Mouse (Mus musculus) heart, embryonic 10.5 days (tissue): ENCODE results near the gene Gdf1. TPM values are rescaled to one million over a fixed set of nuclear protein-coding genes. Genes with fewer than 3 reads are reported as not detected.

Experiments
- DNase-seq: peaks from one replicate; pipeline ENCODE4 v3.0.0-alpha.2; 2017; ENCODE audit warnings: low spot score
- H3K27ac ChIP-seq: fragments of 300-500 bp; sonication (generic); 2 replicates; pipeline ENCODE4 v1.5.1; 2016; ENCODE audit warnings: mild to moderate bottlenecking
- H3K27me3 ChIP-seq: fragments of 300-500 bp; sonication (generic); 2 replicates; pipeline ENCODE4 v1.6.1; 2016; ENCODE audit warnings: mild to moderate bottlenecking; ENCODE audit not compliant: poor library complexity, insufficient read depth, severe bottlenecking
- H3K36me3 ChIP-seq: fragments of 300-500 bp; sonication (generic); 2 replicates; pipeline ENCODE4 v1.6.1; 2016; ENCODE audit warnings: mild to moderate bottlenecking, moderate library complexity
- H3K4me1 ChIP-seq: fragments of 300-500 bp; sonication (generic); 2 replicates; pipeline ENCODE4 v1.6.1; 2016; ENCODE audit warnings: mild to moderate bottlenecking
- H3K4me3 ChIP-seq: fragments of 300-500 bp; sonication (generic); 2 replicates; pipeline ENCODE4 v1.5.1; 2016; ENCODE audit warnings: mild to moderate bottlenecking, moderate library complexity
- H3K9me3 ChIP-seq: fragments of 300-500 bp; sonication (generic); 2 replicates; pipeline ENCODE4 v1.6.1; 2016; ENCODE audit warnings: mild to moderate bottlenecking, moderate library complexity
- WGBS: fragments of 180-500 bp; shearing (Covaris S2); methylation state at CpG from one replicate; pipeline ENCODE4 v1.1.7; 2016; 5-methylcytosine and 5-hydroxymethylcytosine counted together
- polyA plus RNA-seq: library from polyadenylated mRNA; unstranded; fragments of >200 nt; fragmentation: Nextera tagmentation; extraction: Ambion mirVana; gene quantifications from 2 replicates; pipeline ENCODE4 v1.2.1, GENCODE M21; 2016

Gene Gdf1
- polyA plus RNA-seq, 1 experiment from 2014 or later, result 4.2 TPM

DNA sequence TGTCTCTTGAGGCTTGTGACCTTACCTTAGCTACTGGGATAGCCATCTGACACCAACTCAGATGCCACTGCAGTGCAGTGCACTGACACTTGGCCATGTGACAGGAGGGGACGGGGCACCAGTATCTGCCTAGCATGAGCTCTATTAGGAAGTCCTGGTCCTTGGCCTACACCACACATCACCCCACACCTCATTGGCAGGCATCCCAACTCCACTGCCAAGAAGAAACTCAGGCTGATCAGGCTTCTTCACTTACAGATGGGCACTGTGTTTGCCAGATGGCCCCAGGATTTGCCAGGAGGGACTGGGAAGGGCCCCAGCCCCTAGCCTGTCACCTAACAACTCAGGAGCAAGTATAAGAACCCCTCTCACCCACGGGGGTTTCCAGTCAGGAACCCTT lies 16.2 kb upstream of the Gdf1 start:
- Histone ChIP-seq H3K27me3 (peaks cover 22% of the 10 kb centered on the region), H3K4me3 (no peak overlapping the region), H3K27ac (no peak overlapping the region), H3K9me3 (no peaks in the 10 kb centered on the region), H3K36me3 (peaks cover 50% of the 10 kb centered on the region), H3K4me1 (peaks cover 32% of the 10 kb centered on the region)
- WGBS, result 84% methylated on average over 2 of the region's 2 CpGs
- no peak for DNase-seq

DNA sequence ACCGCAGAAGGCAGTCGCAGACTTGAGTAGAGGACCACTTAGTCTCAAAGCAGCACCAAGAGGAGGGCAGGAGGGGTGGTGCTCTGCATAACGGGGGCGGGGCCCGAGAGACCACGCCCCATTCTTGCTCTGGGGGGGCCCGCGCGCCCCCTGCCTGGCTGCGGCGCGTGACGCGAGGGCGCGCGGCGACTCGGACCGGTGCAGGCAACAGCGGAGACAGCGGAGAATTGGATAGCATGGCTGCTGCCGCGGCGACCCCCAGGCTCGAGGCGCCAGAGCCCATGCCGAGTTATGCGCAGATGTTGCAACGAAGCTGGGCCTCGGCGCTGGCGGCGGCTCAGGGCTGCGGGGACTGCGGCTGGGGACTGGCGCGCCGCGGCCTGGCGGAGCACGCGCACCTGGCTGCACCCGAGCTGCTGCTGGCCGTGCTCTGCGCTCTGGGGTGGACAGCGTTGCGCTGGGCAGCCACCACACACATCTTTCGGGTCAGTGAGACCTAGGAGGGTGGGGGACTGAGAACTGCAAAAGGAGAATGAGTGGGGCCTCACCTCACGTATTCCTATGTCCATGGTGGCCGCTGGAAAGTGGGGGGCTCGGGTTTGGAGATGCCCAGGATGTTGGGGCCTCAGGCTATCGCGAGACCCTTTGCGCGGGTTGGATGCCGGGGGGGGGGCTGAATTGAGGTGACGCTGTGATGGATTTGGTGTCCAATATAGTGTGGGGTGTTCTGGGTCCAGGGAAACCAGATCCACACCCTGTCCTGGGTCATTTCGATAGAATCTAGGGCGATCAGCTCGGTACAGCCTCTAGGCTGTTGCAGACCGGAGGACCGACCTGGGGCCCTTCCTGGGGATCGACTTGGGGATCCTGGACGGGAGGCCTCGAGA lies 13.8 kb upstream of the Gdf1 start, which contains the start of gene Cers1:
TSS of gene Cers1 (plus strand) at position 152 of the 887 bp plus-strand sequence.
- peaks cover 32% of the 10 kb centered on the region for H3K4me1 ChIP-seq
- DNase-seq, result peak; percentile 84
- H3K36me3 ChIP-seq, result peaks cover 29% of the 10 kb centered on the region
- no peaks in the 10 kb centered on the region for H3K9me3 ChIP-seq
- H3K4me3 ChIP-seq, result peak within 1 kb of the TSS; percentile 72
- peak within 1 kb of the TSS; percentile 84 for H3K27ac ChIP-seq
- WGBS, result 3% methylated on average over 66 of the region's 66 CpGs
- H3K27me3 ChIP-seq, result peaks cover 25% of the 10 kb centered on the region

DNA sequence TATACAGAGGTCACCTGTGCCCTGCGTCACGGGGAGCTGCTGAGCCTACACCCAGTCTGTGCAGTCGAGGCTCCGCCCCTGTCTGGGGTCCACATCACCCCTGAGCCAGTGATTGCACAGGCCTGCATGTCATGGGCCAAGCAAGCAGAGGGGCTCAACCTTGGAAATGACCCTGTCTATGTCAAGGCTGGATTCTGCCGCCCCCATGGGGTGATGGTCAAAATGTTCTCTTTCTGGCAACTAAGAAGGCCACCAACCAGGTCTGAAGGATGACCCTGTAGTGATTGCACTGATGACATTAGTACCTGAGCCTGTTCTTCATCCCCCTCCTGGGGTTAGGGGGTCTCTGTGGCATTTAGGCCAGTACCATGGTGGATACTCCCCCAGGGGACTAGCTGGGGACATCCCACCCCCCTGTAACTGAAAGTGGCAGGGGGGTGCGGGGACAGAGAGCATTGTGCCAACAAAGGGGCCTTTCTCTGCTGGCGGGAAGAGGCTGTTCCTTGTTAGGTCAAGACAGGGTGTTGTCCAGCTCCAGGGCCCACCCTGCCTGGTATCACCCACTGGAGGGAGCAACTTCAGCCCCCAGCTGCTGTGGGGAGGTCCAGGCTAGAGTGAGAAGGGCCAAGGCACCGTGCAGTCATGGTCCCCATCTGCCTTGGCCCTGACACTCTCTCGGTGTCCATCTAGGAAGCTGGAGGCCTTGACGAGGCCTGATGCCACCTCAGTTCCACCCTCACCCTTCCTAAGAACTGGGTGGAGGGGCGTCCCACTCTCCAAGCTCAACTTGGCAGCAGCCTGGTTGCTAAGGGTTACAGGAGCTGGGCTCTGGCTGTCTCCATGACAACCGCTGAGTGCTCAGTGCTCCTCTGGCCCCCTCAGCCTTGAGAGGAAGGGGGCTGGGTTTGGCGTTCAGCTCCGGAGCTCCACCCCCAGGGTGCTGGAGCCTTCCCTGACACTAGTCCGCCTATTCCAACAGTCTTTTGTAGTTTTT lies 12.8 kb upstream of the Gdf1 start:
- 0 out of 2 replicates have a peak overlapping the region, but pooled peaks have one; percentile 84 for H3K27ac ChIP-seq
- no peaks in the 10 kb centered on the region for H3K9me3 ChIP-seq
- peaks cover 20% of the 10 kb centered on the region for H3K36me3 ChIP-seq
- H3K4me3 ChIP-seq, result peak overlapping the region; percentile 72
- peaks cover 32% of the 10 kb centered on the region for H3K4me1 ChIP-seq
- DNase-seq, result peak; percentile 81
- H3K27me3 ChIP-seq, result peaks cover 25% of the 10 kb centered on the region
- WGBS, result 21% methylated on average over 15 of the region's 15 CpGs

DNA sequence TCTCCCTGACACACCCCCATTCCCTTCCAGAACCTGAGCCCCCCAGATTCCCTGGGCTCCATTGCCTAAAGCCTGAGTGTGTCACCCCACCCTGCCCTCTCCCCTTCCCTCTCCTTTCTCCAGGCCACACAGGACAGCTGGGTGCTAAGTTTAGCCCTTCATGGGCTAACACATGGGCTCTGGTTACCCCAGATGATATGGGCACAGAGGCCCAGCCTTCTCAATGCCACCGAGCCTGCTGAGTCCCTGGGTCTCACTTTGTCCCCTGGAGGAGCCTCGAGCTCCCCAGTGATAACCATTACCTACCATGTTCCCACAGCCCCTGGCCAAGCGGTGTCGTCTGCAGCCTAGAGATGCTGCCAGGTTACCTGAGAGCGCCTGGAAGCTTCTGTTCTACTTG lies 11.7 kb upstream of the Gdf1 start:
- 78% methylated on average over 5 of the region's 5 CpGs for WGBS
- H3K4me3 ChIP-seq, result no peak overlapping the region
- H3K4me1 ChIP-seq, result peaks cover 32% of the 10 kb centered on the region
- H3K9me3 ChIP-seq, result no peaks in the 10 kb centered on the region
- DNase-seq, result no peak
- peaks cover 9% of the 10 kb centered on the region for H3K36me3 ChIP-seq
- 0 out of 2 replicates have a peak overlapping the region, but pooled peaks have one; percentile 24 for H3K27ac ChIP-seq
- peaks cover 25% of the 10 kb centered on the region for H3K27me3 ChIP-seq

DNA sequence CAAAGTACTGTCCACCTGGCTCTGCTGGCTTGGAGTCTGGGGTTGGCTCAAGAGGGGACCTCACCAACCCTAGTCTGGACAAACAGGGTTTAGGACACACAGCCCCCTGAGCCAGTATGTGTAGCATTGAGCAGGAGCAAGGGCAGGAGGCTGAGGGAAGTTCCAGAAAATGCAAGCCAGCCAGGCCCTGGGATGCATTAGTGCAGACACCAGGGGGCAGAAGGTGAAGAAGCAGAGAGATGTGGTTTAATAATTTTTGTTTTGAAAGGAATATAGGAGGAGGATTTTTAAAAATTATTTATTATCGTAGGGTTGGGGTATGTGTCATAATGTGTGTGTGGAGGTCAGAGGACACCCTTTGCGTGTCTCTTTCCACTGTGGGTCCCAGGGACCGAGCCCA lies 5.9 kb upstream of the Gdf1 start:
- peaks cover 3% of the 10 kb centered on the region; the same call in 1 of the 2 replicates for H3K4me1 ChIP-seq
- WGBS, result 83% methylated on average over 3 of the region's 3 CpGs
- H3K9me3 ChIP-seq, result no peaks in the 10 kb centered on the region
- H3K27ac ChIP-seq, result no peak overlapping the region
- peaks cover 8% of the 10 kb centered on the region; the same call in 1 of the 2 replicates for H3K36me3 ChIP-seq
- H3K4me3 ChIP-seq, result no peak overlapping the region
- peaks cover 9% of the 10 kb centered on the region; the same call in 1 of the 2 replicates for H3K27me3 ChIP-seq
- no peak for DNase-seq

DNA sequence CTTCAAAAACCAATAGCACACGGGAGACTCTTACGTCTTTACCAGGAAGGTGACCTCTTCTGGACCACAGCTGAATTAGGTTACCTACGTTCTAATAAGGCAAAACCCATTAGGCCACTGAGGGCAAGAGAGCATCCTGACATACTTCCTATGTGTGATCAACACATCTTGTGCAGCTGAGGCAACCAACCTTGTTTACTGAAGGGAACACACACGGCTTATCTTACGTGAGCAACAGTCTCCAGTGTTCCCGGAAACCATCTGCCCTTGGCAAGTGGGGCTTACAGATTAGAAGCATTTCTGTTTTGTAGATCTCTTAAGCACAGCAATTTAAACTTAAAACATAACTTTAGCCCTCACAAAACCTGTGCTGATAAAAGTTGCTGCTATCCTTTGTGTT lies 2.1 kb upstream of the Gdf1 start:
- Histone ChIP-seq H3K4me1 (peaks cover 32% of the 10 kb centered on the region), H3K27me3 (peaks cover 31% of the 10 kb centered on the region; the same call in 1 of the 2 replicates), H3K27ac (peak overlapping the region; percentile 50; the same call in 1 of the 2 replicates), H3K4me3 (no peak overlapping the region), H3K9me3 (no peaks in the 10 kb centered on the region), H3K36me3 (peaks cover 26% of the 10 kb centered on the region)
- DNase-seq, result peak; percentile 87
- WGBS, result 87% methylated on average over 6 of the region's 6 CpGs

DNA sequence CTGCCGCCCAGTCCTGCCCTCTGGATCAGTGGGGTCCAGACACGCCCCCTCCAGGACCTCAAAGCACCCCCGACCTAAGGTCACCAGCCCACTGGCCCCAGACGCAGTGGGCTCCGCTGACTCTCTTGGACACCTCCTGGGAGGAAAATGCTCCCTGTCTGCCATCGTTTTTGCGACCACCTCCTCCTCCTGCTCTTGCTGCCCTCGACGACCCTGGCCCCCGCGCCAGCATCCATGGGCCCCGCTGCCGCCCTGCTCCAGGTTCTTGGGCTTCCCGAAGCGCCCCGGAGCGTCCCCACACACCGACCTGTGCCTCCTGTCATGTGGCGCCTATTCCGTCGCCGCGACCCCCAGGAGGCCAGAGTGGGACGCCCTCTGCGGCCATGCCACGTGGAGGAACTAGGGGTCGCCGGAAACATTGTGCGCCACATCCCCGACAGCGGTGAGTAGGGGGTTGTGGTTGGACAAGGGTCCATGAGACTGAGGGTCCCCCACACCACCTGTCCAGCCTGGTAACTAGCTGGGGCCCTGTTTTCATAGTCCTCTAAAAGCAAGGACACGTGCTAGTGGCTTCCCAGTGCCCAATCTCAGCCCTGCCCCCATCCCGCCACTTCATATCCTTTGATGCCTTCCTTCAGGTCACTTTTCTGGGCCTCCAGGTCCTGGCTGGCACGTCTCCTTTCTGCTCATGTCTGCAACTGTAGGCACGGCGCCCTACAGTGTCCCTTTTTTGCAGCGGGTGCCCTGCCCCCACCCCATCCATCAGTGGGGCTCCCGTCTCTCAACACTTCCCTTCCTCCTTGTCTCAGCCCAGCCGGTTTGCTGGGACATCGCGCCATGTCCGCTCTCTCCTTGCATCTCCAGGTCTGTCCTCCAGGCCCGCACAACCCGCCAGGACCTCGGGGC lies 471 bp downstream of the Gdf1 start:
- peak overlapping the region; percentile 49 for H3K4me3 ChIP-seq
- no peaks in the 10 kb centered on the region for H3K9me3 ChIP-seq
- H3K4me1 ChIP-seq, result peaks cover 32% of the 10 kb centered on the region
- peaks cover 48% of the 10 kb centered on the region for H3K36me3 ChIP-seq
- H3K27ac ChIP-seq, result peak overlapping the region; percentile 77
- peaks cover 26% of the 10 kb centered on the region; the same call in 1 of the 2 replicates for H3K27me3 ChIP-seq
- WGBS, result 3% methylated on average over 45 of the region's 45 CpGs
- no peak for DNase-seq

DNA sequence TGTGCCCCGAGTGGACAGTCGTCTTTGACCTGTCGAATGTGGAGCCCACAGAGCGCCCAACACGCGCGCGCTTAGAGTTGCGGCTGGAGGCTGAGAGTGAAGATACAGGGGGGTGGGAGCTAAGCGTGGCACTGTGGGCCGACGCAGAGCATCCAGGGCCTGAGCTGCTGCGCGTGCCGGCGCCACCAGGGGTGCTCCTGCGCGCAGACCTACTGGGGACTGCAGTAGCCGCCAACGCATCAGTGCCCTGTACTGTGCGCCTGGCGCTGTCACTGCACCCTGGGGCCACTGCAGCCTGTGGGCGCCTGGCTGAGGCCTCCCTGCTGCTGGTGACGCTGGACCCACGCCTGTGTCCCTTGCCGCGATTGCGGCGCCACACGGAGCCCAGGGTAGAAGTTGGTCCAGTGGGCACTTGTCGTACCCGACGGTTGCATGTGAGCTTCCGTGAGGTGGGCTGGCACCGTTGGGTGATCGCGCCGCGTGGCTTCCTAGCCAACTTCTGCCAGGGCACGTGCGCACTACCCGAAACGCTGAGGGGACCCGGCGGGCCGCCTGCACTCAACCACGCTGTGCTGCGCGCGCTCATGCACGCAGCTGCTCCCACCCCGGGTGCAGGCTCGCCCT lies 1.2 kb downstream of the Gdf1 start:
- Histone ChIP-seq H3K27me3 (peaks cover 26% of the 10 kb centered on the region; the same call in 1 of the 2 replicates), H3K36me3 (peaks cover 54% of the 10 kb centered on the region)
- 31% methylated on average over 53 of the region's 53 CpGs for WGBS

DNA sequence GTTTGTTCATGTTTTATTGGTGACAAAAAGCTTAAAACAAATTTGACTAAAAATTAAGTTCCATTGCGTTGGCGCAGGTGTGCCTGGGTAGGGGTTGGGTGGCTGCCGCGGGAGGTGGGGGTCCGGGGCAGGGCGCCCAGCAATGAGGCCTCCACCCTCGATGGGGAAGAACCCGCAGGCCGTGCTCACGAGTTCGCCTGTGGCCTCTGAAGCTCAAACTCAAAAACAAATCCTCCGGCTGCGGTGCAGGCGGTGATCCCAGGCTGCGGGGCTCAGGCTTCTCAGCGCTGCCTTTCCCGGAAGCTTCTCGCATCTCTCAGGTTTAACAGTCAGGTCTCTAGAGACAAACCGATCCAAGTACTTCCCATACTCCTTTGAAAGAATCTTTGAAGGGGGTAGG lies 1.9 kb downstream of the Gdf1 start:
- Histone ChIP-seq H3K4me1 (peaks cover 32% of the 10 kb centered on the region), H3K4me3 (0 out of 2 replicates have a peak overlapping the region, but pooled peaks have one; percentile 49), H3K36me3 (peaks cover 61% of the 10 kb centered on the region), H3K27ac (0 out of 2 replicates have a peak overlapping the region, but pooled peaks have one; percentile 25), H3K27me3 (peaks cover 26% of the 10 kb centered on the region; the same call in 1 of the 2 replicates), H3K9me3 (no peaks in the 10 kb centered on the region)
- WGBS, result 80% methylated on average over 19 of the region's 19 CpGs
- DNase-seq, result no peak

More for the DNA sequence above, 1.2 kb downstream of the Gdf1 start:
- DNase-seq, result peak; percentile 86
- H3K9me3 ChIP-seq, result no peaks in the 10 kb centered on the region
- H3K27ac ChIP-seq, result peak overlapping the region; percentile 77
- H3K4me1 ChIP-seq, result peaks cover 32% of the 10 kb centered on the region
- H3K4me3 ChIP-seq, result peak overlapping the region; percentile 49

DNA sequence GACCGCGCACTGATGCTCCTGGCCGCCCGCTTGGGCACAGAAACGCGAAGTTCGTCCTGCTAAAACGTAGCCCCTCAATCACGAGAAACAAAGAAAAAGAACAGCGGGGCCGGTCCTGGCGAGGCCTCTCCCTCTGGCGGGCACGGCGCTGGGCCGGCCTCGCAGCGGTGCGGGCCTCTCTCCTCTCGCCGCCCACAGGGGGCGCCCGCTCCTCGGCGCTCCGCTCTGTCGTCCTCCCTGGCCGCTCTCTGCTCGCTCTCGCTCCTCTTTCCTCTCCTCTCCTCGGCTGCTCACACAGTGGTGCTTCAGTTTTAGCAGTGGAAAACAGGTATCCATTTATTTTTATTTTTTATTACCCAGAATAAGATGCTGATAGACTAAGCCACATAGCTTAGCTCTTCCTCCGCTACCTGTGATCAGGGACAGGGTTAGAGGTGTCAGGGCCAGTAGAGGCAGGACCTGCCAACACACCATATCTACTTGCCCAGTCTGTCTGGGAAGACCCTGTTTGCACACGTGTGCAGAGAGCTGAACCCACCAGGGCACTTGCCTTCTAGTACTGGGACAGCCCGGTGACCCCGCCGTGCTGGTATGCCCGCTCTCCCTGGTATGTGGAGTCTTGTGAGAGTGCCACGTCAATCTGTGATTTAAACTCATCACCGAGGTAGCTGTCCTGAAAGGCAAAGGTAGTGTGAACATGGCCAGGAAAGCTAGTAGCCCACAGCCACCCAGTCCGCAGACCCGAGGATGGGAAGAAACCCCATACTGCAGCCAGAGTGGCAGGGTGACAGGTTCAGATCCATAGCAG lies 2.7 kb downstream of the Gdf1 start:
- WGBS, result 29% methylated on average over 41 of the region's 41 CpGs
- 0 out of 2 replicates have a peak overlapping the region, but pooled peaks have one; percentile 47 for H3K27ac ChIP-seq
- peak; percentile 86 for DNase-seq
- peaks cover 32% of the 10 kb centered on the region for H3K4me1 ChIP-seq
- H3K4me3 ChIP-seq, result no peak overlapping the region
- H3K36me3 ChIP-seq, result peaks cover 67% of the 10 kb centered on the region
- no peaks in the 10 kb centered on the region for H3K9me3 ChIP-seq
- peaks cover 26% of the 10 kb centered on the region; the same call in 1 of the 2 replicates for H3K27me3 ChIP-seq

DNA sequence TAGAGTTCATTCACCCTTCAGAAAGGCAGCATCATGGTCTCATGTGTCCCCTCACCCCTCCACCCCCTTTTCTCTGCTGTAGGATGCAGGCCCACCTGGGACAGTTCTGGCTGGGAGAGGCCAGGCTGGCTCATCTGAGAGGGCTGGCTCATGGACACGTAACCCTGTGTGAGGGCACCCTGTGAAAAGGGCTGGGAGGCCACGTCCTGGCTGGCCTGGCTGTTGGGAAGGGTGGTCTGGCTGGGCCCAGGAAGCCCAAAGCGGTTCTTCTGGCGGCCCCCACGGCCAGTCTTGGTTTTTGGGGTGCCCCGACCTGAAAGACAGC lies 3.2 kb downstream of the Gdf1 start:
- H3K27ac ChIP-seq, result no peak overlapping the region
- H3K9me3 ChIP-seq, result no peaks in the 10 kb centered on the region
- 91% methylated on average over 6 of the region's 6 CpGs for WGBS
- H3K36me3 ChIP-seq, result peaks cover 72% of the 10 kb centered on the region
- peaks cover 32% of the 10 kb centered on the region for H3K4me1 ChIP-seq
- peaks cover 26% of the 10 kb centered on the region; the same call in 1 of the 2 replicates for H3K27me3 ChIP-seq
- no peak for DNase-seq
- H3K4me3 ChIP-seq, result no peak overlapping the region
